Comparison of ENCODE assay signal across 33 mouse cellular contexts in the genomic region with DNA sequence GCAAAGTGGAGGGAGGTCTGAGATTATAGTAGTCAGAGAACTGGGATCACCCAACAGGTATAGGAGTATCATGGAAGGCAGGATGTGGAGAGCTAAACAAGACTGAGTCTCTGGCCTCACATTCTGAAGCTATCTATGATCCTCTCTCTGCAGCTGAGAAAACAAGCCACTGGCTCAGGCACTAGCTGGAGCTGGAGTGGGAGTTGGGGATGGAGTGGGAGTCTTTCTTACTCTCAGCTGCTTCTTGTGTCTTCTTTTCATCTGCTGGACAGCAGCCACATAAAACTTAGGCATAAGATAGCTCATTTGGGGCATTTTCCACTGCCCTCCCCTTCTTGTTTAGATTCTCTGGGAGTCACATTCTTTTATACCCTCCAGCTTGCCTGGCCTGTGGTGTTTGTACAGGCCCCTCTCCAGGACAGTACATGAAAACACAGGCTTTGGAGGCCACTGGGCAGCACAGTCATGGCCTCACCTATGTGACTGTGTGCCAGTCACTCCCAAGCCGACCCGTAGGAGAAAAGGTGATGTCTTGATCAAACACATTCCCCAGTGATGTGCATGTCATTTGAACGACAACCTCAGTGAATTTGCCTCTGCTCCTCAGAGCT. TPM values are rescaled to one million over a fixed set of nuclear protein-coding genes. Genes with fewer than 3 reads are reported as not detected.
DNase-seq lines count a peak whose midpoint lies in the region; ATAC-seq and TF ChIP-seq lines count a peak whose summit lies in the region.
"Had no signal": no experiment of that assay in that cellular context is flagged by ENCODE, and none has a peak within 500 bp of the region (broad histone marks: within the 10 kb centered on the region; RNA-seq: fewer than 3 reads in every experiment).

No protein-coding gene starts in this region.

- TF ChIP-seq POLR2A in lung, adult 2 months (IDR thresholded peaks at IDR 0.05; ENCODE audit: borderline replicate concordance, extremely low read depth, low read depth, low read length), result no peak
- TF ChIP-seq POLR2A in brain, embryonic 14.5 days (IDR thresholded peaks at IDR 0.05; ENCODE audit: borderline replicate concordance, extremely low read depth, insufficient read depth, insufficient read length, poor library complexity, severe bottlenecking), result no peak

- H3K9ac ChIP-seq in heart, embryonic 12.5 days, result no peak overlapping the region
- no peak overlapping the region for H3K9ac ChIP-seq in kidney, embryonic 15.5 days
- H3K9ac ChIP-seq in lung, embryonic 14.5 days, result no peak overlapping the region
- H3K9ac ChIP-seq: embryonic facial prominence, embryonic 15.5 days; forebrain, embryonic 12.5 days; forebrain, postnatal 0 days; limb, embryonic 15.5 days; liver, embryonic 13.5 days had no signal

- H3K4me2 ChIP-seq in heart, embryonic 12.5 days, result no peak overlapping the region
- H3K4me2 ChIP-seq in kidney, embryonic 15.5 days, result no peak overlapping the region
- H3K4me2 ChIP-seq in lung, embryonic 14.5 days, result no peak overlapping the region
- H3K4me2 ChIP-seq: embryonic facial prominence, embryonic 15.5 days; forebrain, embryonic 12.5 days; limb, embryonic 15.5 days; liver, embryonic 13.5 days had no signal

- no peaks in the 10 kb centered on the region for H3K36me3 ChIP-seq in heart, embryonic 12.5 days
- no peaks in the 10 kb centered on the region for H3K36me3 ChIP-seq in kidney, embryonic 15.5 days
- no peaks in the 10 kb centered on the region for H3K36me3 ChIP-seq in lung, embryonic 14.5 days (ENCODE audit: insufficient read depth)
- H3K36me3 ChIP-seq: embryonic facial prominence, embryonic 15.5 days; forebrain, embryonic 12.5 days; limb, embryonic 10.5 days; limb, embryonic 15.5 days; liver, embryonic 13.5 days had no signal

- H3K27ac ChIP-seq in heart, embryonic 12.5 days (ENCODE audit: poor library complexity, severe bottlenecking), result no peak overlapping the region
- H3K27ac ChIP-seq in kidney, embryonic 15.5 days, result peak overlapping the region; percentile 49
- H3K27ac ChIP-seq in lung, embryonic 14.5 days (ENCODE audit: low read depth), result no peak overlapping the region
- H3K27ac ChIP-seq: embryonic facial prominence, embryonic 15.5 days; forebrain, embryonic 12.5 days; limb, embryonic 10.5 days; limb, embryonic 15.5 days; liver, embryonic 13.5 days had no signal

- H3K27me3 ChIP-seq in heart, embryonic 12.5 days (replicated peaks), result 0 out of 2 replicates have a peak, but pooled peaks cover 9% of the 10 kb centered on the region
- no peaks in the 10 kb centered on the region for H3K27me3 ChIP-seq in kidney, embryonic 15.5 days
- H3K27me3 ChIP-seq in lung, embryonic 14.5 days (ENCODE audit: insufficient read depth, low read length), result no peaks in the 10 kb centered on the region
- H3K27me3 ChIP-seq: embryonic facial prominence, embryonic 15.5 days; forebrain, embryonic 12.5 days; limb, embryonic 15.5 days; liver, embryonic 13.5 days had no signal

- H3K9me3 ChIP-seq in heart, embryonic 12.5 days (replicated peaks), result peaks cover under 1% of the 10 kb centered on the region
- 0 out of 2 replicates have a peak, but pooled peaks cover under 1% of the 10 kb centered on the region for H3K9me3 ChIP-seq in kidney, embryonic 15.5 days (replicated peaks)
- H3K9me3 ChIP-seq in lung, embryonic 14.5 days (ENCODE audit: low read depth, low read length), result no peaks in the 10 kb centered on the region
- H3K9me3 ChIP-seq: forebrain, embryonic 12.5 days; limb, embryonic 10.5 days; limb, embryonic 15.5 days; liver, embryonic 13.5 days had no signal

- ATAC-seq in heart, embryonic 12.5 days (ENCODE audit: insufficient number of reproducible peaks, low FRiP score), result peak; percentile 45; the same call in 1 of the 2 replicates
- ATAC-seq in kidney, embryonic 15.5 days (replicated peaks; ENCODE audit: low FRiP score), result peak; percentile 82
- ATAC-seq in lung, embryonic 14.5 days (ENCODE audit: insufficient read depth), result no peak
- ATAC-seq: forebrain, postnatal 0 days; intestine, embryonic 16.5 days; midbrain, embryonic 16.5 days; Patski had no signal

- WGBS in heart, embryonic 12.5 days, result 66% methylated on average over 3 of the region's 3 CpGs
- WGBS in kidney, embryonic 15.5 days, result 41% methylated on average over 3 of the region's 3 CpGs
- WGBS in lung, embryonic 14.5 days, result 64% methylated on average over 3 of the region's 3 CpGs
- 64% methylated on average over 3 of the region's 3 CpGs for whole genome bisulfite sequencing in lung, adult 2 months

- no peak for TF ChIP-seq CTCF in lung, embryonic 14.5 days (IDR thresholded peaks at IDR 0.05; ENCODE audit: low read depth)
- TF ChIP-seq CTCF in lung, adult 2 months (IDR thresholded peaks at IDR 0.05; ENCODE audit: insufficient read depth, low read length), result no peak
- no peak for TF ChIP-seq CTCF in brain, embryonic 14.5 days (IDR thresholded peaks at IDR 0.05; ENCODE audit: borderline replicate concordance, extremely low read depth, insufficient read depth, insufficient read length)

- DNase-seq in heart, postnatal 10 days, result no peak
- no peak for DNase-seq in kidney, postnatal 36 days
- DNase-seq in lung, embryonic 14.5 days, result peak; percentile 24
- no peak for DNase-seq in lung, adult 2 months
- peak; percentile 25 for DNase-seq in brain, embryonic 14.5 days (ENCODE audit: low read depth)
- no peak for DNase-seq in thymus, postnatal 10 days (ENCODE audit: low spot score in 2 of 2)
- DNase-seq: adrenal gland, postnatal 10 days; cerebellum, adult 11-12 months; cerebellum, adult 9-11 months; forebrain, postnatal 0 days; gastrocnemius, postnatal 14 days; kidney, postnatal 10 days; liver, embryonic 13.5 days; lung, adult 18-20 months; lung, postnatal 14 days; thymus, postnatal 14 days had no signal

- no peaks in the 10 kb centered on the region for H3K4me1 ChIP-seq in heart, embryonic 12.5 days (replicated peaks)
- peaks cover 9% of the 10 kb centered on the region; the same call in 1 of the 2 replicates for H3K4me1 ChIP-seq in kidney, embryonic 15.5 days
- H3K4me1 ChIP-seq in lung, embryonic 14.5 days (ENCODE audit: insufficient read depth), result no peaks in the 10 kb centered on the region
- no peaks in the 10 kb centered on the region for H3K4me1 ChIP-seq in lung, adult 2 months (ENCODE audit: control insufficient read depth, insufficient read depth, low read length)
- H3K4me1 ChIP-seq: embryonic facial prominence, embryonic 15.5 days; forebrain, embryonic 12.5 days; limb, embryonic 15.5 days; liver, embryonic 13.5 days had no signal

- H3K4me3 ChIP-seq in heart, embryonic 12.5 days, result no peak overlapping the region
- no peak overlapping the region for H3K4me3 ChIP-seq in kidney, embryonic 15.5 days (replicated peaks)
- H3K4me3 ChIP-seq in lung, embryonic 14.5 days (ENCODE audit: low read depth, low read length), result no peak overlapping the region
- H3K4me3 ChIP-seq in lung, adult 2 months (replicated peaks; ENCODE audit: extremely low read depth, low read depth, low read length), result no peak overlapping the region
- H3K4me3 ChIP-seq: embryonic facial prominence, embryonic 15.5 days; forebrain, embryonic 12.5 days; limb, embryonic 10.5 days; limb, embryonic 15.5 days; liver, embryonic 13.5 days had no signal

- intact Hi-C loops in heart, postnatal 10 days (cut with DNase I), result no loop called here

RNA-seq across cellular contexts. Expression of a gene that starts 9.3 kb away (rescaled TPM):
- polyA plus RNA-seq in heart, embryonic 12.5 days (2016; fragmentation: Nextera tagmentation; extraction: Ambion mirVana), result 0.18 and 0.23 TPM in 2 replicates
- under 1 TPM in 1 of 2 experiments, not detected in 1; 0.12 TPM for total RNA-seq in heart, postnatal 10 days (2021)
- 5.6 and 6.7 TPM in 2 replicates for polyA plus RNA-seq in kidney, embryonic 15.5 days (2015; fragmentation: Nextera tagmentation; extraction: Ambion mirVana)
- polyA plus RNA-seq in lung, embryonic 14.5 days (2014; fragmentation: Nextera tagmentation; extraction: Ambion mirVana), result 3.3 and 3.6 TPM in 2 replicates
- polyA plus RNA-seq in lung, adult 2 months (2012; rRNA removed), result 32.4 and 47.5 TPM in 2 replicates
- polyA plus RNA-seq in brain, embryonic 14.5 days (2012; rRNA removed), result 0.49 and 0.82 TPM in 2 replicates
- total RNA-seq: forebrain, postnatal 0 days; granulocyte monocyte progenitor cell, adult 5-6 weeks had no signal
- polyA plus RNA-seq: forebrain, embryonic 12.5 days; midbrain, embryonic 16.5 days; neural tube, embryonic 11.5 days had no signal

RNA-seq across cellular contexts. Expression of a gene that starts 26.3 kb away (rescaled TPM):
- polyA plus RNA-seq in heart, embryonic 12.5 days (2016; fragmentation: Nextera tagmentation; extraction: Ambion mirVana), result 0.27 and 0.31 TPM in 2 replicates
- total RNA-seq in heart, postnatal 10 days (2021), result not detected
- 21.4 and 21.7 TPM in 2 replicates for polyA plus RNA-seq in kidney, embryonic 15.5 days (2015; fragmentation: Nextera tagmentation; extraction: Ambion mirVana)
- 9.0 and 10.3 TPM in 2 replicates for polyA plus RNA-seq in lung, embryonic 14.5 days (2014; fragmentation: Nextera tagmentation; extraction: Ambion mirVana)
- polyA plus RNA-seq in lung, adult 2 months (2012; rRNA removed), result 17.0 and 17.7 TPM in 2 replicates
- polyA plus RNA-seq in brain, embryonic 14.5 days (2012; rRNA removed), result 0.27 and 0.29 TPM in 2 replicates
- total RNA-seq: common myeloid progenitor, adult 5-6 weeks; forebrain, postnatal 0 days; gastrocnemius, postnatal 14 days; granulocyte monocyte progenitor cell, adult 5-6 weeks; heart, postnatal 25 days; layer of hippocampus, adult 8-10 months; layer of hippocampus, postnatal 25 days; MEL; neutrophil, adult 5-6 weeks had no signal
- polyA plus RNA-seq: forebrain, postnatal 0 days; midbrain, embryonic 16.5 days; Patski had no signal

Comparison
In these comparisons a context has a peak if more than half of its experiments do, and no peak if none do; other contexts are left out.
1. DNase-seq: peak in lung, embryonic 14.5 days (single experiment) and brain, embryonic 14.5 days (single experiment); none in heart, postnatal 10 days (0 of 2), kidney, postnatal 36 days (0 of 2), lung, adult 2 months (single experiment) and thymus, postnatal 10 days (0 of 2).